Mouse (Mus musculus) c-Kit-negative CD71-positive TER-119-positive erythroid progenitor cells, embryonic 14.5 days (primary cell): ENCODE data around the gene AW822073.
"Not testable (repeated sequence)": the region's sequence is repeated elsewhere in the genome, so short reads cannot be mapped to it uniquely, and the experiment has no call there.

Source experiments
- DNase-seq: peaks from one replicate; pipeline ENCODE4 v3.0.0-alpha.2; 2013; ENCODE audit warnings: low read depth, low spot score

AW822073 gene

DNA sequence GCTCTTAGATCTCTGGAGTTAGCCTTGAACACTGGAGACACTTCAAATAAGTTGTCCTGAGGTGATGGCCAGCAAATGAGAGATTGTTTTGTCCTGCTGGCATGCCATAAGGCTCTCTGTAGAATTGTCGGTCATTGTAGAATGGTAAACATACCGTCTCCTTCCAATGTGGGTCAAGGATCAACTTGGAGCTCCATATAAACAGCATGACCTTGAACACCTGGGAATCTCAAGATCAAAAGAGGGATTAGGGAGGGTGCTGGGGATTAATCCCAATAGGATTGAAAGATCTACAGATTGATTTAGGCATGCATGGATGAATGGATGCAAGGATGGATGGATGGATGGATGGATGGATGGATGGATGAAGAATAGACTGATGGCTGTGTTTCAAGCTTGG, 3.2 kb downstream of the AW822073 start:
- not testable (repeated sequence) for DNase-seq

DNA sequence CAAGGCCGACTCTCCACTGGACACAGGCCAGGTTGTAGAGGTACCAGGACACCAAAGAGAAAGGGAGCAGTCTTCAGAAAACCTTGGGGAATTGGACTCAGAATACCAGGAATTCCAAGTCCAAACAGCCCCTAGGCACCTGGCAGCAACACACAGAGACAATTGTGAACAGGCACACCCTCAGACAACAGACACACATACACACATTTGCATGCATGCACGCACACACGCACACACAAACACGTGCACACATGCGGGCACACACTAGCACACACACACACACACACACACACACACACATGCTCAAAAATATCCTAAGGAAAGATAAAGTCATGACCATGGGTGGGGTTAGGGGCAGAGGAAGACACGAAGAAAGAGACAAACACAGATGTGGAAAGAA, 4.0 kb downstream of the AW822073 start:
- no peak for DNase-seq

DNA sequence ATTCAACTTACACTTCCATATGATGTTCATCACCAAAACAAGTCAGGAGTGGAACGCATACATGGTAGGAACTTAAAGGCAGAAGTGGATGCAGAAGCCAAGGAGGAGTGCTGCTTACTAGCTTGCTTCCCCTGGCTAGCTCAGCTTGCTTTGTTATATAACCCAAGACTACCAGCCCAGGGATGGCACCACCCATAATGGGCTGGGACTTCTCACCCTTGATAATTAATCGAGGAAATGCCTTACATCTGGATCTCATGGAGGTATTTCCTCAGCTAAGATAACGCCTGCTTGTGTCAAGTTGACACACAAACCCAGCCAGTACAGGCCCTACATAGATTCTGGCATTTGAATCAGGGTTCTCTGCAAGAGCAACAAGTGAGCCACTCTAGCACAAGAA, 7.4 kb downstream of the AW822073 start:
- DNase-seq = no peak

GRCm38 (mm10) chr10:58215353-58215752, 9.4 kb downstream of the AW822073 start:
- no peak for DNase-seq

GRCm38 (mm10) chr10:58214934-58215333, 9.8 kb downstream of the AW822073 start:
- no peak for DNase-seq

GRCm38 (mm10) chr10:58214497-58214896, 10.2 kb downstream of the AW822073 start:
- no peak for DNase-seq

DNA sequence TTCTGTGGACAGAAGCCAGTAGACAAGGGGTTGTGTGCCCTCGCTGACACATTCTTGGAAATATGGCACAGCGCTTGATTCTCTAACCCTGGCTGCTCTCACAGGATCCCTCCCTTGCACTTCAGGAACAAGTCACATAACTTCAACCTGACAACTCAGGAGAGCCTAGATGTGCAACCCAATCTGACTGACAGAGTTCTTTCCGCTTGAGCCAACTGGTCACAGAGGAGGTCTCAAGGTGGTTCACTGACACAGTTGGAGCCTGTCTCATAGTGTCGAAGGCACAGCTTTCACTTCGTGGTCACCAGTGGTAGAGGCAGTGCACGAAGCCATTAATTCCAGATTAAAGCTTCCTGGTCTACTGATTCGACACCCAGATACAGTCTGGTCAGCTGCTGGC, 12.5 kb downstream of the AW822073 start:
- DNase-seq = no peak

DNA sequence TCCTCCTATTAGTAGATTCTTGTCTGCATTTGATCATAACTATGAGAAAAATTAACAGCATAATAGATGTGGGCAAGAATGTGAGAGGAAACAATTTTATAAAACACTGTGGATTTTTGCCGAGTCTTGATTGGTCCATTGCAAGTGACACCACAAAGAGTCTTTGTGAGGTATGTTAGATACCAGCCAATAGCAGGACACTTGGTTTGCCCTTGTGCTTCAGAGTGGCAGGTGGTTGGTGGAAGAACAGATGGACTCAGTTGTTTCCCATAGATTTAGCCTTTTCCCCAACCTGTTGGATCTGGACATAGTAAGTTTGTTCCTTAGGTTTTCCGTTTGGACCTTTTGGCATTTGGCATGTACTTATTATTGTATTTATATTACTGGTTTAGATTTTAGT, 13.5 kb downstream of the AW822073 start:
- DNase-seq = no peak

- no peak for DNase-seq
Measured at GRCm38 (mm10) chr10:58210514-58210913, 14.2 kb downstream of the AW822073 start.

DNA sequence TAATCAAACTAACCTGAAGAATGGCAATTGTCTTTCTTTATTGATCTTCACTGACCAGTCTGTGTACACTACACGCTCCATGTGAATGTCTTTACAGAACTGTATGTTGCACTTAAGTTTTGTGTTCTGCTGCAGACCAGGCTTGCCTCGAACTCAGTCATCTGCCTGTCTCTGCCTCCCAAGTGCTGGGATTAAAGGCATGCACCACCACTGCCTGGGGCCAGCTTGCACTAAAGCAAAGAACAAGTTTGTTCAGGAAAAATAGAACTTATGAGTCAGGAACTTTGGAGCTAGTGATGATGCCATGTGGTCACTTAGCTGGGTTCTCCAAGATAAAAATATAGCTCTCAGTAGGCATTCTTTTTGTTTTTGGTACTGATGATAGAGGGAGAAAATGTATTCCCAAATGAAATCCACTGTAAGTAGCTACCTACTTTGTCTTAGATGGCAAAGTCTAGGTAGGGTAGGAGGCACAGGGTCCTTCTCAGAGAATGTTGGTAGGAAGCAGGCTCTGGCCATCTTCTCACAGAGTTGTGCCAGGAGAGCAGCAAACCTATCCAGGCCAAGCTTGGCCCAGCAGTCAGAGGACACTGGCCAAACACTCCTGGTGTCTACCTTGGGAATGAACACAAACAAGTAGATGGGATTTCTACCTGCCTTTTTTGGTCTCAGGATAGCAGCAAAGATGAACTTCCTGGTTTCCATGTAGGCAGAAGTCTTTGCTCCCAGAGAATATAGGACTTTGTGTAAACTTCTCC, 14.8 kb downstream of the AW822073 start:
- no peak for DNase-seq

DNA sequence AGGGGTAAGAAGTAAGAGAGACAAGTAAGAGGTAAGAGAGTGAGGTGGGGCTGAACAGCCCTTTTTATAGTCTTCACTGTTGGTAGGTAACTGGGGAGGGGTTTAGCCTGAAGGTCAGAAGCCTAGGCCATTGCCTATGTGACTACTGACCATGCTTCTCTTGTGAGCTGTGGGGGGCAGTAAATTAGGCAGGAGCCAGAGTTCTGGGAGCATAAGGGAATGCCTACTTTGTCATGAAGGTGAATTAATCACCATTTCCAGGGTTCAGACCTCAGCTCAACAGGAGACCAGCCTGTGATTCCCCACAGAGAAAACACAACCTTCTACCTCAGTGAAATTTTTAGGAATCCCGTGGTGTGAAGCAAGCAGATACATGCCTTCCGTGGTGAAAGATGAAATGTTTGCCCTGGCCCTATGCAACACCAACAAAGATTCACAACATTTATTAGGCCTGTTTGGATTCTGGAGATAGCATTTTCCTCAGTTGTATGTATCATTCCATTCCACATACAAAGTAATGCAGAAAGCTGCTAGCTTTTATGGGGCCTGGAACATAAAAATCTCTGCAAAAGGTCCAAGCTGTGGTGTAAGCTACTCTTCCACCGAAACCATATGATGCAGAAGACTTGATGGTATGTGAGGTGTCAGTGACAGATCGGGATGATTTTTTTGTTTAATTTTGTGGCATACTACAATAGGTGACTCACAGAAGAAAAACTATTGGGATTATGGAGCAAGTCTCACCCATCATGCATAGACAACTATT, 17.9 kb downstream of the AW822073 start:
- DNase-seq = no peak

- DNase-seq = no peak
Measured at GRCm38 (mm10) chr10:58205986-58206385, 18.7 kb downstream of the AW822073 start.
